Mouse (Mus musculus): ENCODE data around the gene Esp31. TPM values are rescaled to one million over a fixed set of nuclear protein-coding genes. Genes with fewer than 3 reads are reported as not detected.

Gene Esp31
- total RNA-seq (2021), result not detected
- long read RNA-seq, experiment 1, result 0 reads
- long read RNA-seq, experiment 2, result 0 reads

GRCm38 (mm10) chr17:38639147-38639546 is at the start of gene Esp31:
Gene Esp31, plus strand, starts transcription at chr17:38639447.
- no peak for DNase-seq (ENCODE audit: low spot score in 2 of 2)

Other genes with a start within 250 kb of the Esp31 start
- not detected for gene Esp36, start 219.3 kb upstream of the Esp31 start, total RNA-seq (2021)
- gene Esp34, start 85.3 kb upstream of the Esp31 start, total RNA-seq (2021), result not detected

All from adrenal gland, postnatal 4 days (tissue).